Mouse (Mus musculus): ENCODE measurements around the gene Zfp770.
"Not testable (repeated sequence)": the region's sequence is repeated elsewhere in the genome, so short reads cannot be mapped to it uniquely, and the experiment has no call there.

Zfp770 gene

GRCm38 (mm10) chr2:114200932-114201559 is at the start of gene Zfp770:
Zfp770 (minus strand) TSS chr2:114201469.
- peak; percentile 63 to 73 for DNase-seq

- no peak for DNase-seq
These were observed 48.2 kb upstream of the Zfp770 start for GRCm38 (mm10) chr2:114249440-114249839.

- no peak for DNase-seq
These were observed 36.4 kb upstream of the Zfp770 start for GRCm38 (mm10) chr2:114237639-114238038.

GRCm38 (mm10) chr2:114236566-114236965 is 35.3 kb upstream of the Zfp770 start:
- no peak for DNase-seq

GRCm38 (mm10) chr2:114235584-114235983 is 34.3 kb upstream of the Zfp770 start:
- no peak for DNase-seq

- DNase-seq = no peak
These were observed 30.0 kb upstream of the Zfp770 start for GRCm38 (mm10) chr2:114231248-114231647.

GRCm38 (mm10) chr2:114228672-114229071 is 27.4 kb upstream of the Zfp770 start:
- DNase-seq = no peak

- DNase-seq = no peak
These were observed 3.8 kb upstream of the Zfp770 start for GRCm38 (mm10) chr2:114205036-114205435.

GRCm38 (mm10) chr2:114201574-114201973 is 305 bp upstream of the Zfp770 start:
- DNase-seq = no peak

- DNase-seq = no peak
These were observed 4.8 kb downstream of the Zfp770 start for GRCm38 (mm10) chr2:114196421-114196820.

- not testable (repeated sequence) for DNase-seq
These were observed 14.3 kb downstream of the Zfp770 start, which contains the start of gene Aqr for GRCm38 (mm10) chr2:114186924-114187323. Aqr (minus strand) TSS chr2:114187024.

GRCm38 (mm10) chr2:114177802-114178733 is 23.2 kb downstream of the Zfp770 start:
- no peak for DNase-seq

GRCm38 (mm10) chr2:114174651-114175484 is 26.4 kb downstream of the Zfp770 start:
- peak; percentile 82 to 89 for DNase-seq

- DNase-seq = no peak
These were observed 28.0 kb downstream of the Zfp770 start for GRCm38 (mm10) chr2:114173248-114173647.

- DNase-seq = no peak
These were observed 33.4 kb downstream of the Zfp770 start for GRCm38 (mm10) chr2:114167837-114168236.

- no peak for DNase-seq
These were observed 39.3 kb downstream of the Zfp770 start for GRCm38 (mm10) chr2:114161978-114162377.

- DNase-seq = no peak
These were observed 43.9 kb downstream of the Zfp770 start for GRCm38 (mm10) chr2:114157345-114157744.

GRCm38 (mm10) chr2:114156639-114157038 is 44.6 kb downstream of the Zfp770 start:
- DNase-seq = no peak

GRCm38 (mm10) chr2:114153247-114153646 is 48.0 kb downstream of the Zfp770 start:
- no peak for DNase-seq

- no peak for DNase-seq
These were observed 54.3 kb downstream of the Zfp770 start for GRCm38 (mm10) chr2:114146864-114147458.

GRCm38 (mm10) chr2:114145315-114145801 is 55.9 kb downstream of the Zfp770 start:
- DNase-seq = no peak

- DNase-seq = no peak
These were observed 56.4 kb downstream of the Zfp770 start for GRCm38 (mm10) chr2:114144915-114145314.
